Mouse (Mus musculus): ENCODE measurements at regions not wholly inside any gene's neighbourhood (a gene's known extent, or its start where the extent isn't known, plus 50 kb on each side); places are given as distances from the start of the nearest gene placed in this dataset.

- no peaks in the 10 kb centered on the region for H3K9me3 ChIP-seq (ENCODE audit: control insufficient read depth, low read length)
- 80% methylated on average over 2 of the region's 2 CpGs for WGBS
- no peak overlapping the region for H3K9ac ChIP-seq (ENCODE audit: low read length)
- H3K27me3 ChIP-seq (ENCODE audit: control insufficient read depth, insufficient read depth, low read length): no peaks in the 10 kb centered on the region
- no peak overlapping the region for H3K27ac ChIP-seq (ENCODE audit: low read depth, low read length)
- no peaks in the 10 kb centered on the region for H3K4me1 ChIP-seq (ENCODE audit: control insufficient read depth, insufficient read depth, low read length)
- ATAC-seq (ENCODE audit: insufficient read depth, low FRiP score, low TSS enrichment): no peak
- no peak overlapping the region for H3K4me2 ChIP-seq (ENCODE audit: low read depth)
- no peak for DNase-seq (ENCODE audit: low spot score)
- H3K4me3 ChIP-seq (ENCODE audit: low read depth, low read length): no peak overlapping the region
- H3K36me3 ChIP-seq (ENCODE audit: control insufficient read depth, insufficient read depth, low read length): no peaks in the 10 kb centered on the region
Observed at GRCm38 (mm10) chr2:57828284-57828683, 169.4 kb upstream of the Galnt5 start.

- H3K9ac ChIP-seq (ENCODE audit: low read length): no peak overlapping the region
- no peaks in the 10 kb centered on the region for H3K4me1 ChIP-seq (ENCODE audit: control insufficient read depth, insufficient read depth, low read length)
- H3K27ac ChIP-seq (ENCODE audit: low read depth, low read length): no peak overlapping the region
- WGBS: 55% methylated on average over 12 of the region's 12 CpGs
- H3K27me3 ChIP-seq (ENCODE audit: control insufficient read depth, insufficient read depth, low read length): no peaks in the 10 kb centered on the region
- H3K36me3 ChIP-seq (ENCODE audit: control insufficient read depth, insufficient read depth, low read length): no peaks in the 10 kb centered on the region
- no peak for ATAC-seq (ENCODE audit: insufficient read depth, low FRiP score, low TSS enrichment)
- no peaks in the 10 kb centered on the region for H3K9me3 ChIP-seq (ENCODE audit: control insufficient read depth, low read length)
- H3K4me2 ChIP-seq (ENCODE audit: low read depth): no peak overlapping the region
- DNase-seq (ENCODE audit: low spot score): peak; percentile 60
- no peak overlapping the region for H3K4me3 ChIP-seq (ENCODE audit: low read depth, low read length)
Observed at GRCm38 (mm10) chr2:57832565-57833355, 164.9 kb upstream of the Galnt5 start.

- no peak overlapping the region for H3K4me2 ChIP-seq (ENCODE audit: low read depth)
- no peaks in the 10 kb centered on the region for H3K27me3 ChIP-seq (ENCODE audit: control insufficient read depth, insufficient read depth, low read length)
- WGBS: 68% methylated on average over 1 of the region's 1 CpGs
- no peak overlapping the region for H3K4me3 ChIP-seq (ENCODE audit: low read depth, low read length)
- no peak overlapping the region for H3K27ac ChIP-seq (ENCODE audit: low read depth, low read length)
- DNase-seq (ENCODE audit: low spot score) (no peak), ATAC-seq (ENCODE audit: insufficient read depth, low FRiP score, low TSS enrichment) (no peak)
- H3K36me3 ChIP-seq (ENCODE audit: control insufficient read depth, insufficient read depth, low read length): no peaks in the 10 kb centered on the region
- no peaks in the 10 kb centered on the region for H3K4me1 ChIP-seq (ENCODE audit: control insufficient read depth, insufficient read depth, low read length)
- H3K9ac ChIP-seq (ENCODE audit: low read length): no peak overlapping the region
- H3K9me3 ChIP-seq (ENCODE audit: control insufficient read depth, low read length): no peaks in the 10 kb centered on the region
Observed at GRCm38 (mm10) chr2:57845135-57845534, 152.5 kb upstream of the Galnt5 start.

- Histone ChIP-seq H3K4me3 (ENCODE audit: low read depth, low read length) (no peak overlapping the region), H3K27ac (ENCODE audit: low read depth, low read length) (no peak overlapping the region), H3K4me1 (ENCODE audit: control insufficient read depth, insufficient read depth, low read length) (no peaks in the 10 kb centered on the region), H3K9ac (ENCODE audit: low read length) (no peak overlapping the region), H3K36me3 (ENCODE audit: control insufficient read depth, insufficient read depth, low read length) (no peaks in the 10 kb centered on the region), H3K4me2 (ENCODE audit: low read depth) (no peak overlapping the region), H3K9me3 (ENCODE audit: control insufficient read depth, low read length) (no peaks in the 10 kb centered on the region), H3K27me3 (ENCODE audit: control insufficient read depth, insufficient read depth, low read length) (no peaks in the 10 kb centered on the region)
- ATAC-seq (ENCODE audit: insufficient read depth, low FRiP score, low TSS enrichment) (no peak), DNase-seq (ENCODE audit: low spot score) (no peak)
- 32% methylated on average over 4 of the region's 4 CpGs for WGBS
Observed at GRCm38 (mm10) chr2:57847707-57848106, 150.0 kb upstream of the Galnt5 start.

GRCm38 (mm10) chr2:57849338-57850057 lies 148.2 kb upstream of the Galnt5 start:
- no peaks in the 10 kb centered on the region for H3K36me3 ChIP-seq (ENCODE audit: control insufficient read depth, insufficient read depth, low read length)
- H3K4me1 ChIP-seq (ENCODE audit: control insufficient read depth, insufficient read depth, low read length): no peaks in the 10 kb centered on the region
- no peak for ATAC-seq (ENCODE audit: insufficient read depth, low FRiP score, low TSS enrichment)
- H3K9ac ChIP-seq (ENCODE audit: low read length): no peak overlapping the region
- H3K4me2 ChIP-seq (ENCODE audit: low read depth): no peak overlapping the region
- DNase-seq (ENCODE audit: low spot score): peak; percentile 12
- H3K27ac ChIP-seq (ENCODE audit: low read depth, low read length): no peak overlapping the region
- H3K27me3 ChIP-seq (ENCODE audit: control insufficient read depth, insufficient read depth, low read length): no peaks in the 10 kb centered on the region
- H3K9me3 ChIP-seq (ENCODE audit: control insufficient read depth, low read length): no peaks in the 10 kb centered on the region
- 57% methylated on average over 4 of the region's 4 CpGs for WGBS
- no peak overlapping the region for H3K4me3 ChIP-seq (ENCODE audit: low read depth, low read length)

GRCm38 (mm10) chr2:57850058-57850400 lies 147.7 kb upstream of the Galnt5 start:
- Histone ChIP-seq H3K4me3 (ENCODE audit: low read depth, low read length) (no peak overlapping the region), H3K4me1 (ENCODE audit: control insufficient read depth, insufficient read depth, low read length) (no peaks in the 10 kb centered on the region), H3K36me3 (ENCODE audit: control insufficient read depth, insufficient read depth, low read length) (no peaks in the 10 kb centered on the region), H3K9me3 (ENCODE audit: control insufficient read depth, low read length) (no peaks in the 10 kb centered on the region), H3K27ac (ENCODE audit: low read depth, low read length) (no peak overlapping the region), H3K9ac (ENCODE audit: low read length) (no peak overlapping the region), H3K27me3 (ENCODE audit: control insufficient read depth, insufficient read depth, low read length) (no peaks in the 10 kb centered on the region), H3K4me2 (ENCODE audit: low read depth) (no peak overlapping the region)
- 74% methylated on average over 5 of the region's 5 CpGs for WGBS
- ATAC-seq (ENCODE audit: insufficient read depth, low FRiP score, low TSS enrichment): no peak; the same call in 1 of the 2 replicates
- no peak for DNase-seq (ENCODE audit: low spot score)

- H3K4me1 ChIP-seq (ENCODE audit: control insufficient read depth, insufficient read depth, low read length): no peaks in the 10 kb centered on the region
- no peak overlapping the region for H3K9ac ChIP-seq (ENCODE audit: low read length)
- H3K27me3 ChIP-seq (ENCODE audit: control insufficient read depth, insufficient read depth, low read length): no peaks in the 10 kb centered on the region
- no peaks in the 10 kb centered on the region for H3K9me3 ChIP-seq (ENCODE audit: control insufficient read depth, low read length)
- no peak overlapping the region for H3K4me3 ChIP-seq (ENCODE audit: low read depth, low read length)
- DNase-seq (ENCODE audit: low spot score): peak; percentile 13
- no peak overlapping the region for H3K4me2 ChIP-seq (ENCODE audit: low read depth)
- 86% methylated on average over 14 of the region's 14 CpGs for WGBS
- no peaks in the 10 kb centered on the region for H3K36me3 ChIP-seq (ENCODE audit: control insufficient read depth, insufficient read depth, low read length)
- no peak overlapping the region for H3K27ac ChIP-seq (ENCODE audit: low read depth, low read length)
- ATAC-seq (ENCODE audit: insufficient read depth, low FRiP score, low TSS enrichment): no peak
Observed at GRCm38 (mm10) chr2:57856524-57857107, 141.1 kb upstream of the Galnt5 start.

- Histone ChIP-seq H3K27ac (ENCODE audit: low read depth, low read length) (no peak overlapping the region), H3K4me1 (ENCODE audit: control insufficient read depth, insufficient read depth, low read length) (no peaks in the 10 kb centered on the region), H3K9me3 (ENCODE audit: control insufficient read depth, low read length) (no peaks in the 10 kb centered on the region), H3K4me2 (ENCODE audit: low read depth) (no peak overlapping the region), H3K36me3 (ENCODE audit: control insufficient read depth, insufficient read depth, low read length) (no peaks in the 10 kb centered on the region), H3K27me3 (ENCODE audit: control insufficient read depth, insufficient read depth, low read length) (no peaks in the 10 kb centered on the region), H3K4me3 (ENCODE audit: low read depth, low read length) (no peak overlapping the region), H3K9ac (ENCODE audit: low read length) (no peak overlapping the region)
- DNase-seq (ENCODE audit: low spot score) (no peak), ATAC-seq (ENCODE audit: insufficient read depth, low FRiP score, low TSS enrichment) (no peak)
- WGBS: 63% methylated on average over 1 of the region's 1 CpGs
Observed at GRCm38 (mm10) chr2:57865289-57865688, 132.4 kb upstream of the Galnt5 start.

GRCm38 (mm10) chr2:57868046-57868445 lies 129.6 kb upstream of the Galnt5 start:
- Histone ChIP-seq H3K36me3 (ENCODE audit: control insufficient read depth, insufficient read depth, low read length) (no peaks in the 10 kb centered on the region), H3K4me3 (ENCODE audit: low read depth, low read length) (no peak overlapping the region), H3K27ac (ENCODE audit: low read depth, low read length) (no peak overlapping the region), H3K27me3 (ENCODE audit: control insufficient read depth, insufficient read depth, low read length) (no peaks in the 10 kb centered on the region), H3K4me1 (ENCODE audit: control insufficient read depth, insufficient read depth, low read length) (no peaks in the 10 kb centered on the region), H3K4me2 (ENCODE audit: low read depth) (no peak overlapping the region), H3K9ac (ENCODE audit: low read length) (no peak overlapping the region), H3K9me3 (ENCODE audit: control insufficient read depth, low read length) (no peaks in the 10 kb centered on the region)
- WGBS: 69% methylated on average over 2 of the region's 2 CpGs
- ATAC-seq (ENCODE audit: insufficient read depth, low FRiP score, low TSS enrichment) (no peak), DNase-seq (ENCODE audit: low spot score) (no peak)
